Mouse (Mus musculus) heart, adult 2 months (tissue): ENCODE results near the gene Pdzrn3.

Source experiments
- CTCF ChIP-seq: fragments of 200-600 bp; IDR thresholded peaks from 2 replicates; pipeline ENCODE4 v1.8.1; 2022; ENCODE audit warnings: antibody characterized with exemption, mild to moderate bottlenecking, moderate library complexity
- EP300 ChIP-seq: fragments of 200-500 bp; IDR thresholded peaks from 2 replicates; pipeline ENCODE4 v1.6.1; 2011; ENCODE audit warnings: low read depth, low read length, control low read depth; ENCODE audit not compliant: insufficient read depth
- POLR2A ChIP-seq: fragments of 200-500 bp; IDR thresholded peaks from 2 replicates; pipeline ENCODE4 v1.6.1; 2011; ENCODE audit warnings: mild to moderate bottlenecking, low read depth, low read length, control low read depth; ENCODE audit not compliant: insufficient read depth

DNA sequence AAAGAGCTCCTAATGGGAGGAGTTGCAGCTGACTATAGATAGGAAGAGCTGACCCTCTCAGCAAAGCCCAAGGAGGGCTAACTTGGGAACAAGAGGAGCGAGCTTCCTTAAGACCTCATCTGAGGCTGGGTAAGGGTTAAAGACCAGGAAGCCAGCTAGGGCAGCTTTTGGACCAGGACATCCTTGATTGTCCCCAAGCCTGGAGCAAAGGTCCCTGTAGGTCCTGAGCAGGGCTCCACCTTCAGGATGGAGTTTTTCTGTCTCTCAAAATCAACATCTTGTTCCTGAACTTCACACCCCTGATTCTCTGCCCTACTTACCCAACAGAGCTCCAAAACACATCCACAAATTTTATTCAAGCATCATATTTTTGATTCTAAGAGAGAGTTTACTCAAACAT is 3.5 kb downstream of the Pdzrn3 start:
- TF ChIP-seq POLR2A (no peak), EP300 (no peak), CTCF (peak; percentile 36)
